Comparison of ENCODE assay signal across 8 mouse cellular contexts in genomic region chr17:45686716-45687115, GRCm38 (mm10). TPM values are rescaled to one million over a fixed set of nuclear protein-coding genes. Genes with fewer than 3 reads are reported as not detected.
DNase-seq lines count a peak whose midpoint lies in the region; ATAC-seq and TF ChIP-seq lines count a peak whose summit lies in the region.

Gene Tmem63b (minus strand): TSS chr17:45686905.

- no peak for ATAC-seq in Patski
- no peak for ATAC-seq in forebrain, embryonic 12.5 days (ENCODE audit: low FRiP score)
- ATAC-seq in hindbrain, embryonic 11.5 days (ENCODE audit: low FRiP score), result 0 out of 2 replicates have a peak, but pooled peaks have one; percentile 1
- peak; percentile 14; the same call in 1 of the 2 replicates for ATAC-seq in liver, embryonic 13.5 days (ENCODE audit: low read depth)

- peak within 1 kb of the TSS; percentile 78 for H3K4me2 ChIP-seq in forebrain, embryonic 12.5 days
- peak within 1 kb of the TSS; percentile 91 for H3K4me2 ChIP-seq in hindbrain, embryonic 11.5 days (replicated peaks; ENCODE audit: low read depth, low read length)
- peak within 1 kb of the TSS; percentile 100 for H3K4me2 ChIP-seq in liver, embryonic 13.5 days

- no peak for DNase-seq in left cerebral cortex, adult 2 months (ENCODE audit: extremely low spot score in 1 of 2, low spot score in 2 of 2)
- no peak for DNase-seq in left cerebral cortex, adult 9 months (ENCODE audit: low spot score in 2 of 2)
- no peak for DNase-seq in Patski (ENCODE audit: low read depth, low spot score)
- no peak for DNase-seq in hindbrain, embryonic 11.5 days (ENCODE audit: low spot score)
- no peak for DNase-seq in liver, embryonic 13.5 days
- DNase-seq in kidney, postnatal 14 days, result no peak

- H3K9me3 ChIP-seq in forebrain, embryonic 12.5 days, result no peaks in the 10 kb centered on the region
- no peaks in the 10 kb centered on the region for H3K9me3 ChIP-seq in hindbrain, embryonic 11.5 days (ENCODE audit: control insufficient read depth, low read length)
- H3K9me3 ChIP-seq in liver, embryonic 13.5 days (replicated peaks), result no peaks in the 10 kb centered on the region

- H3K27ac ChIP-seq in left cerebral cortex, adult 2 months, result peak within 1 kb of the TSS; percentile 98
- H3K27ac ChIP-seq in forebrain, embryonic 12.5 days, result peak within 1 kb of the TSS; percentile 88
- H3K27ac ChIP-seq in hindbrain, embryonic 11.5 days (ENCODE audit: low read depth, low read length), result peak within 1 kb of the TSS; percentile 87
- H3K27ac ChIP-seq in liver, embryonic 13.5 days, result peak within 1 kb of the TSS; percentile 84
- peak within 1 kb of the TSS; percentile 21 for H3K27ac ChIP-seq in small intestine, adult 2 months (ENCODE audit: insufficient read depth, low read depth, low read length)

- POLR2A ChIA-PET in Patski (lab: Charles Lee), result interaction anchor here (0.6 to 0.7 kb wide), 2 partner anchors 9 to 14 kb away, joined by 4 read pairs; no protein-coding TSS in a partner anchor

- TF ChIP-seq CTCF in left cerebral cortex, adult 2 months (IDR thresholded peaks at IDR 0.05), result no peak
- TF ChIP-seq CTCF in Patski (IDR thresholded peaks at IDR 0.05), result no peak
- no peak for TF ChIP-seq CTCF in small intestine, adult 2 months (IDR thresholded peaks at IDR 0.05; ENCODE audit: extremely low read depth, insufficient read length, insufficient replicate concordance, low read depth, low read length)

- in situ Hi-C loops in Patski (cut with MboI; ENCODE audit: low pct_unique_long_range_greater_than_20kb), result no loop called here

- H3K4me3 ChIP-seq in left cerebral cortex, adult 2 months, result peak within 1 kb of the TSS; percentile 85
- H3K4me3 ChIP-seq in forebrain, embryonic 12.5 days (replicated peaks), result peak within 1 kb of the TSS; percentile 87
- H3K4me3 ChIP-seq in hindbrain, embryonic 11.5 days (ENCODE audit: low read depth, low read length), result peak within 1 kb of the TSS; percentile 92
- H3K4me3 ChIP-seq in liver, embryonic 13.5 days (replicated peaks), result peak within 1 kb of the TSS; percentile 87
- peak within 1 kb of the TSS; percentile 96 for H3K4me3 ChIP-seq in small intestine, adult 2 months (ENCODE audit: low read depth, low read length)

- intact Hi-C loops in left cerebral cortex, adult 2 months (cut with DNase I), result no loop called here

- H3K9ac ChIP-seq in forebrain, embryonic 12.5 days, result peak within 1 kb of the TSS; percentile 88
- peak within 1 kb of the TSS; percentile 92 for H3K9ac ChIP-seq in hindbrain, embryonic 11.5 days (ENCODE audit: low read depth, low read length)
- H3K9ac ChIP-seq in liver, embryonic 13.5 days, result peak within 1 kb of the TSS; percentile 93

- no peaks in the 10 kb centered on the region for H3K27me3 ChIP-seq in Patski
- no peaks in the 10 kb centered on the region for H3K27me3 ChIP-seq in forebrain, embryonic 12.5 days
- H3K27me3 ChIP-seq in hindbrain, embryonic 11.5 days (ENCODE audit: control insufficient read depth, insufficient read depth, low read length), result no peaks in the 10 kb centered on the region
- H3K27me3 ChIP-seq in liver, embryonic 13.5 days, result peaks cover 6% of the 10 kb centered on the region; the same call in 1 of the 2 replicates
- no peaks in the 10 kb centered on the region for H3K27me3 ChIP-seq in small intestine, adult 2 months (ENCODE audit: control insufficient read depth, insufficient read depth, low read length)

- H3K36me3 ChIP-seq in forebrain, embryonic 12.5 days (replicated peaks), result no peaks in the 10 kb centered on the region
- H3K36me3 ChIP-seq in hindbrain, embryonic 11.5 days (ENCODE audit: control insufficient read depth, insufficient read depth, low read length), result no peaks in the 10 kb centered on the region
- H3K36me3 ChIP-seq in liver, embryonic 13.5 days, result no peaks in the 10 kb centered on the region
- H3K36me3 ChIP-seq in small intestine, adult 2 months (ENCODE audit: control insufficient read depth, insufficient read depth, low read length), result no peaks in the 10 kb centered on the region

- TF ChIP-seq POLR2A in small intestine, adult 2 months (IDR thresholded peaks at IDR 0.05; ENCODE audit: low read depth, low read length), result no peak

- H3K4me1 ChIP-seq in forebrain, embryonic 12.5 days, result peaks cover 33% of the 10 kb centered on the region
- H3K4me1 ChIP-seq in hindbrain, embryonic 11.5 days (replicated peaks; ENCODE audit: control insufficient read depth, insufficient read depth, low read length), result peaks cover 5% of the 10 kb centered on the region
- H3K4me1 ChIP-seq in liver, embryonic 13.5 days (replicated peaks), result peaks cover 46% of the 10 kb centered on the region
- peaks cover 20% of the 10 kb centered on the region for H3K4me1 ChIP-seq in small intestine, adult 2 months (ENCODE audit: control insufficient read depth, insufficient read depth, insufficient read length, low read length)

- 7% methylated on average over 12 of the region's 12 CpGs for WGBS in forebrain, embryonic 12.5 days
- whole genome bisulfite sequencing in hindbrain, embryonic 11.5 days, result 13% methylated on average over 12 of the region's 12 CpGs
- WGBS in liver, embryonic 13.5 days (ENCODE audit: insufficient replicate concordance), result 5% methylated on average over 12 of the region's 12 CpGs
- 2% methylated on average over 12 of the region's 12 CpGs for WGBS in small intestine, adult 2 months

- CTCF ChIA-PET in Patski (lab: Charles Lee), result interaction anchor here (0.6 to 1.9 kb wide), 3 partner anchors 9 to 37 kb away, joined by 3 to 4 read pairs (median 3); no protein-coding TSS in a partner anchor

RNA-seq across cellular contexts. Expression of gene Tmem63b, which starts in this region (rescaled TPM):
- 100 to 1,000 TPM; 176 to 184 TPM for total RNA-seq in left cerebral cortex, adult 2 months (2021)
- polyA plus RNA-seq in Patski (2021), result 109 TPM
- polyA plus RNA-seq in forebrain, embryonic 12.5 days (2016; fragmentation: Nextera tagmentation; extraction: Ambion mirVana), result 85.7 and 89.3 TPM in 2 replicates
- 48.6 and 50.3 TPM in 2 replicates for polyA plus RNA-seq in hindbrain, embryonic 11.5 days (2014; fragmentation: Nextera tagmentation; extraction: Ambion mirVana)
- 7.7 and 8.3 TPM in 2 replicates for polyA plus RNA-seq in liver, embryonic 13.5 days (2015; fragmentation: Nextera tagmentation; extraction: Ambion mirVana)
- polyA plus RNA-seq in small intestine, adult 2 months (2012; rRNA removed), result 42.6 and 65.0 TPM in 2 replicates

Comparison
In these comparisons a context has a peak if more than half of its experiments do, and no peak if none do; other contexts are left out.
1. H3K27ac ChIP-seq: peak in every context shown above with its lines; median percentile 98 in left cerebral cortex, adult 2 months; 88 in forebrain, embryonic 12.5 days; 87 in hindbrain, embryonic 11.5 days; 84 in liver, embryonic 13.5 days; 21 in small intestine, adult 2 months.
2. ATAC-seq: peak in hindbrain, embryonic 11.5 days (single experiment) and liver, embryonic 13.5 days (single experiment); none in Patski (single experiment) and forebrain, embryonic 12.5 days (single experiment).
3. Peak in every context shown above with its lines, with median percentiles within 50 percentile points of each other: H3K4me3 ChIP-seq, H3K4me2 ChIP-seq and H3K9ac ChIP-seq.